Mouse (Mus musculus) T-cell, adult 2 months (primary cell): Measurements from ENCODE around the gene Gm15517.
A peak's percentile ranks its signal among the peaks of the same experiment; 100 is the strongest.
"Not testable (repeated sequence)": the region's sequence is repeated elsewhere in the genome, so short reads cannot be mapped to it uniquely, and the experiment has no call there.

Experiments used
- DNase-seq: peaks from one replicate; pipeline ENCODE4 v3.0.0; 2022; ENCODE audit warnings: low spot score

Gene Gm15517

DNA sequence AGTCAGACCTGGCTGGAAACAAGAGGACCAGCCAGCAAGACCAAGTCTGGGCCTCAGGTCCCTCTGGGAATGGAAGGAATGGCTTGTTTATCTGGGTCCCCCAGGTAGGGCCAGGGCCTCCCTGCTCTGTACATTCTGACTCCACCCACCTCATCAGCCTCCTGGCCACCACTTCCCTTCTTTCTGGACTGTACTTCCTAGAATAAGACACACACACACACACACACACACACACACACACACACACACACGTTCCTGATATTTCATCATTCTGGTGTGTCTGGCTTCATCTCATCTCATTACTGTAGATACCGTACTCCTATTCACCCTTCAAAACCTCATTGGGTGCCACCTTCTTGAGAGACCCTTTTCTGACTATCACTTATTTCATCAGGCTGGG is 8.2 kb downstream of the Gm15517 start:
- no peak for DNase-seq

DNA sequence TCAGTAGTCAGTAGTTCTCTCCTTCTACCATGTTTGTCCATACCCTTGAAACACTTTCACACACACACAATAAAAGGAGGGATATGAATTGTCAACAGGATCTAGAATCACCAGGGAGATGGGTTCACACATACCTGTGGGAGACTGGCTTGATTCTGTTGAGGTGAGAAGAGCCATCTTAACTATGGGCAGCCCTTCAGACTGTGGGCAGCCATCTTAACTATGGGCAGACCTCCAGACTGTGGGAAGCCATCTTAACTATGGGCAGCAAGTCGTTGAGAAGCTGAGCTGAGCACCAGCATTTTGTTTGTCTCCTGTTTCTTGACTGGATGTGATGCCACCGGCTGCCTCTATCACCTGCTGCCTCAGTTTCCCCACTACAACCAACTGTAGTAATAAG is 10.1 kb downstream of the Gm15517 start:
- no peak for DNase-seq

DNA sequence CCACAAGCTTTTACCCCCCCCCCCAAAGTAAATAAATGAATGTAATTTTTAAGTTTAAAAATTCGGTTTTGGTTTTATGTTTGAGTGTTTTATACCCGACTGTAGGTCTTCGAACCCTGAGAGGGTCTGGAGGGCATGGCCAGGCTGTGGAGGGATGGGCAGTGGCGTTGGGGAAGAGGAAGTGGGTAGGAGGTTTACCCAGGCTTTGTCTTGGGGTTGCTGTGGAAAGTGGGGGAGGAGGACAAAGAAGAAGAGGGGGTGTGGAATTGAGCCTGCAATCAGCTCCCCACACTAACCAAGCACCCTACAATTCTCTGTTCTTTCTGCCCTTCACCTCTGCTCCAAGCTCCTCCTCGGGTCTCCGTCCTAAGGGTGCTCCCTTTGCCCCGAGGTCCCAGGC is 11.3 kb downstream of the Gm15517 start:
- no peak for DNase-seq

DNA sequence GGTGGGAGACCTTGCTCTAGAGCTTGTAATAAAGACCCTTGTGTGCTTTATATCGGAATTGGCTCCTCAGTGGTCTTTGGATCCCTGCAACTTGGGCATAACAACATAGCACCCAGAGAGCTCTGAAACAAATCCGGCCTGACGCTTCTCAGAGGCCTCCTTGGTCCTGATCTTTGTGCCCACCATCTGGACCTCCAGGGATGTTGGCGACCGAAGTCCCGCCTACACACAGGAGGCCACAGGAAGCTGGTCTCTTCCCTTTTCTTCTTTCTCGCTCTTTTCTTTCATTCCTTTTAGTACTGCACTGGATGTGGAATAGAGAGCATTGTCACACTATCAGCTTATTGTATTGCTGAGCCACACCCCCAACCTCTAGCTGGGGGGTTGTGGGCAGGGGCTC is 12.2 kb downstream of the Gm15517 start:
- no peak for DNase-seq

DNA sequence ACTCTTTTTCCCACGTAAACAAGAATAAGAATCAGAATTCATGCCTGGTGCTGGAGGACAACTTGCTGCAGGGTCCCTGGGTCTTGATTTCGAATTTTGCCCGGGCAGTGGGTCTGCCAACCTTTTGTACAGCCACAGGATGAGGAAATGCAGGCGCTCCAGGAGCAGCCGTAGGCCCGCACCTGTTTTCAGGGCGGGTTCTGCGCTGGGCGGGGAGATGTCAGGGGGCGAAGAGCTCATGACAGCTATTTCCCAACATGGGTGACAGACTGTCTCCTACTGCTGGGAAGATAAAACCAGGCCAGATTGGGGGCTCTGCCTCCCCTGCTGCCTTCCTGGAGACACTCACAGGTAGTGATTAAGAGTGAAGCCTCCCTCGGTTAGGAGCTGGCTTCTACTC is 12.8 kb downstream of the Gm15517 start:
- DNase-seq, result no peak

DNA sequence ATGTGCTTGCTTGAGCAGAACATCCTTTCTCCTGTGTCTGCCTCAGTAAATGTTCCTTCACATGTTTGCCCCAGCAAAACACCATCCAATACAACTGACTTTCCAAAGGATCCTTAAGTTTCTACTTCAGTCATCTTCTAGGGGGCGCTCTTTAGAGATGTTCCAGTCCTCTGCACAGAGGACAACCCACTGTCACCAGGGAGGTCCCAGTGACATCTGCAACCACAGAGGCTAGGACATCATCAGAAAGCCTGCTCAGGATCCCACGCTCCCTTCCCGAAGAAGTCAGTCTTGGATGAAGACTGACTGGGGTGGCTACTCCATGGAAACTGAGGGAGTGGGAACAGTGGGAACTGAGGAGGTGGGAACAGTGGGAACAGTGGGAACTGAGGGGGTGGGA is 14.3 kb downstream of the Gm15517 start:
- DNase-seq, result no peak

DNA sequence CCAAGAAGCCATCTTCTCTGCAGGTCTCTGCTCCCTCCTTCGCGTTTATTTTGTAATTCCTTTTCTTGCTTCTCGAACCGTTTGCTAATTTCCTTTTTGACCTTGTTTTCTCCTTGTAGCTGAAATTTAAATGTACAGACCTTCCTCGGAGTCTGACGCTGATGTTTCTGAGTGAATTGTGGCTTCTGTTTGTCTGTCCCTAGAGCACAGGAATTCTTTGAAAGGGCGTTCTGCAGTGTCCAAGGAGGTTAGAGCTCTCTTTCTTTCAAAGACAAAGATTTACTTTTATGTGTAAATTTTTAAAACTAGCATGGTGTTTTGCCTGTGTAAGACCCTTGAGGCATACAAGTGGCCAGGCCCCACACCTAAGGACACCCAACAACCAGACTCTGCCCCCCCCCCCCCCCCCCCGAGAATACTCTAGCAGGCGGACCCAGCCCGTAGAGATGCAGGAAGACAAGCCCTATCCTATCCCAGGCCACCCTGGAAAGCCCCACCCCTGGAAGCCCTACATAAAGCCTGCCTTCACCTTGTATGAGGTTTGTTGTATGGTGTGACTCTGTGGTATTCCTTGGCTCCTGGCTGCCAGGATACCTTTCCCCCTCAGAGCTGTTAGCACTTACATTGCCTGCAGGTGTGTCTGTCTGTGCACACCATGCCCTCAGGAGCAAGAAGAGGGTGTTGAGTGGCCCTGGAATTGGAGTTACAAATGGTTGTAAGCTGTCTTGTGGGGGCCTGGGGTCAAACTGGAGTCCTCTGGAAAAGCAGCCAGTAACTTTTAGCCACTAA is 15.4 kb downstream of the Gm15517 start:
- DNase-seq, result no peak

DNA sequence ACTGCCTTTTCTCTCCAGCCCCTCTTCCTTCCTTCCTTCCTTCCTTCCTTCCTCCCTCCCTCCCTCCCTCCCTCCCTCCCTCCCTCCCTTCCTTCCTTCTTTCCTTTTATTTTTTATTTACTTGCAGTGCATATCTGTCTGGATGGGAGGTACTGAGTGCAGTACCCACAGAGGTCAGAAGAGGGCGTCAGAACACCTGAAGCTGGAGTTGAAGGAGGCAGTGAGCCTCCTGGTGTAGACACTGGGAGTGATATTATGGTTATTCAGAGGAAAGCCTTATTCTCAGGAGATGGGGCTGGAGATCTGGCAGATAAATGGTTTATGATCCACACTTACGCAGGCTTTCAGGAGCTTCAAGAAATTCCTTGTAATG is 16.0 kb downstream of the Gm15517 start:
- DNase-seq, result peak; percentile 28

DNA sequence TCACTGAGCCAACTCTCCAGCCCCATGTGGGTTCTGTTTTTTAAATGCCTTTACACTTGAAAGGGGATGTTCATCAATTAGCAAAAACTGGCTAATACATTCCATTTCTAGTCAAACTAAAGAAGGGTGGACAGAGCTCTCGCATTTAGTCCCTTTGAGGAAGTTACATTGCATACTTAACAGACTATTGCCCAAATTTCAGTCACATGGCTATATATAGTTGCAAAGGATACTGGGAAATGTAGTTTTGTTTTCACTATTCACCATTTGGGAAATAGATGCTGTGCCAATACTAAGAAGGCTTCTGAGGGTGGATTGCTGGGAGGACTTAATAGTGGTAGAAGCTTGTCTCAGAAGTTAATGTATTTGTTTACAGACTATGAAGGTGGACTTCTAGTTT is 19.7 kb downstream of the Gm15517 start:
- no peak for DNase-seq

DNA sequence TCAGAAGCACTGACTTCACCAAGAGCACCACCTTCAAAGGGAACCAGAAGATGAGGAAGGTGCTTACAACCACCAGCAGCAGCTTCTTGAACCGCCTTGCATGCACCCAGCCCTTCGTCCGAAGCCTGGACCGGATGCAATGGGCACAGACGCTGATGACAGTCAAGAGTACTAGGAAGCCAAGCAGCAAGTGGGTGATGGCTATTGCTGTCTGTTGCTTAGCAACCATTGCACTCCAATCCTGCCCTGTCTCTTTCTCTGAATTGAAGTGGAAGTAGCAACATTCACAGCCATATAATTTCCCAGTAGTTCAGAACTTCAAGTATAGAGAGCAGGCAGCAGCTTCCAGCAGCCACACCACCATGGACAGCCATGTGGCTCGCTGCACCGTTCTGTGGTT is 20.3 kb downstream of the Gm15517 start:
- no peak for DNase-seq

DNA sequence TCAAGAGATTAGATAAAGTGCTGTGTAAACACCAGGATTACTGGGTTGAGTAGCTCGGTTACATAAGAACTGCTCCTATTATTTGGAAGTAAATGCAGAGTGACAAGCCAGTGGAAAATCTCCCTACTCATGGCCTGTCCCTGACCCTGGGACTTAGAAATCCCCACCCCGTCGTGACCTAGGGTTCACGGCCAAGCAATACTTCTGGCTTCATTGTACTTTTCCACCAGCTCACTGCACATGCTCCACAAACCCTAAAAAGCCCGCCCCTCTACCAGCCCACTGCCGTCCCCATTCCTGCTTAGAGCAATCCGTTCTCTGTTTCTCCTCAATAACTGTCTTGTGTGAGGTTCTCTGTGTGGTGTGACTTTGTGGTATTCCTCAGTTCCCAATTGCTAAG is 26.5 kb downstream of the Gm15517 start:
- no peak for DNase-seq

DNA sequence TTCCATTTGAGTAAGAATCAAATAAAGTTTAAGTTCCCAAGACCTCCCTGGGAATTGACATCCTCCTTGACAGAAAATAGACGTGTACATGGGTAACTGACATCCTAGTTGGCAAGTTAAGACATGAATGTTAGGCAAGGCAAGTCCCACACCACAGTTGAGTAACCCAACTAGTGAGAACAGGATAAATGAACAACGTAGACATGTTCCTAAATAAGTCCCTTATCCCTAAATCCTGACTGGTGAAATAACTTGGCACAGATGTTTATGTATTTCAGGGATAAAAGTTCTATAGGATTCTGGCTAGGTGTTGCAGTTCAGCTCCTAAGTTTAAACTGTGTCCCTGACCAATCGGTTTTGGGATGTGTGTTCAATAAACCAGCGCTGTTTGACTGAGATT is 29.7 kb downstream of the Gm15517 start:
- DNase-seq, result no peak

DNA sequence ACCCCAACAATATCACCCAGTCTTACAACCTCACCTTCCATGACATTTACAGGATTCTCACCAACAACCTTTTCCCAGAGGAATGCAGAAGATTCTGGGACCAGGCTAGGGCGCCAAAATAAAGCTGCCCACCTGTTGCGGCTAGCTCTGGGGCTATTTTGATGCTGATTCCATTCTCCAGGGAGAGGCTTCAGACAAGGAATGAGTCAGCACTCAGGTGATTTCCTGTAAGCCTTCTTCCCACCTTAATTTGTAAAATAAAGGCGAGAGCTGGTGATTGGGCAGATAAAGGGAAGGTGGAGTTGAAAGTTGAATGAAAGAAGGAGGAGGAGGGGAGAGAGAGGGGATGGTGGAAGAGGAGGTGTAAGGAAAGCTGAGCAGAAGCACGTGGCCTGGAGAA is 30.2 kb downstream of the Gm15517 start:
- DNase-seq, result no peak

DNA sequence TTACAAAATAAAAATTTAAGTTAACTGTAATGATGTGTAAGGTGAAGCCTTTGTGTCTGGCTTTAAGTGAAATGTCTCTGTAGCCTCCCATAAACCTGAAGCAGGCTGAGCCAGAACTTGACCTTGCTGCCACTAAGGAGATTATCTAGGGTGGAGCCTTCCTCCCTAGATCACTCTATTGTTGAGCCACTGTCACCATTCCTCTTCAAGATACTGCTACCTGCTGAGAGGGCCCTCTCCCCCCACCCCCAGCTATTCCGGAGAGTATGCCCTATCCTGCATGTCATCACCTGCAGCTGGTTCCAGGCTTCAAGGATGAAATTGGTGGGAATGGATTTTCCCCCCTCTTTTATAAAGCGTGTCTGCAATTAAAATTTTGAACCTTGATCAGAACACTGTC is 36.3 kb downstream of the Gm15517 start:
- not testable (repeated sequence) for DNase-seq

DNA sequence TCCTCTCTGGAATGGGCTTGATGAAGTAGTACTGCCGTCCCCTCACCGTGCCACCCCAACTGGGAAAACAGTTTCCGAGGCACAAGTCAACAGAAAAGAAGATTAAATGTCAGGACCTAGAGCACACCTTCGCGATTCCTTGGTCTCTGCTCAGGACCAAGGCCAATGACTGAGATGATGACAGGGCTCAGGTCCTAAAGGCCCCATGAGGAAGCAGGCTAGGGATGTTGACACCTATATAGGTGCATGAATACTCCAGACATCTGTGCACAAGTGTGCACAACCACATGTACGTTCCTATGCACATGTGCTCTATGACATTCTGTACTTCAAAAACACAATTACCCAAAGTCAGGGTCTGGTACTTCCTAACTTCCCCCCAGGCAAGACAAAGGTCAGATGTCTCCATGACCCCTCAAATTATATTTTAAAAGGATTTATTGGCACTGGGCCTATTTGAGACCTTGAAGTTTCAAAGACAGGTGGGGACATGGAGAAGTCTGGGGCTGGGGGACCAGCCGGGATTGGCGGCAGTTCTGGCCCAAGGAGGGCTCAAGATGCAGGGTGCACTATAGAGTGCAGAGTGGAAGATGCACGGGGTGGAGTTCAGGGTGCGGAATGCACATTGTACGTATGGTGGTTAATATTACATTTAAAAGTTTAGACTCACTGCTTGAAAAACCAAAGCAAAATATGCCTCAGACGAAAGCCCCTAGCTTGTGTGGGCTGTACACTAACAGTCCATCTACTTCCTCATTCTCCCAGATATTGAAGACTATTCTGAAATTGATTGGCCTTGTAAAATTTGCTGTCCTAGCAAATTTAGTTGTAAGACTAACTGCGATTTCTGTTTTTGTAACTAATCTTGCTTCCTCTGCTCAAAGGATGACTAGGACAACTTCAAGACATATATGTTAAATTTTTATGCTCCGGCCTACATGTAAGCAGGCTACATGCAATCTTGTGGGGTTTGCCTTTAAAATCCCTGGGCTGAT is 42.4 kb downstream of the Gm15517 start:
- DNase-seq, result no peak

DNA sequence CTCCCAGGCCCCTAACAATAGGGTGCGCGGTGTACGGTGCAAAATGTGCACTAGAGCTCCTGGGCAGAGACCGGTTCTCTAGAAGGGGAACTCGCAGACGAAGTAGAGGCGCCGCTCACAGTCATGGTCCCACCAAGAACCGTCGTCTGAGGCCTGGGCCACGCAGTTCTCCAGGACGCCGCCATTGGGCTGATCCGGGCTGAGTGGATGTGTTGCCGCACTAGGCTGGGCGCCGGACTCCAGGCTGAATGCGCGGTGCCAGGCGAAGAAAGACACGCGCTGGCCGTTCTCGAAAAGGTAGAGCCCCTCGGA is 43.2 kb downstream of the Gm15517 start:
- DNase-seq, result no peak

DNA sequence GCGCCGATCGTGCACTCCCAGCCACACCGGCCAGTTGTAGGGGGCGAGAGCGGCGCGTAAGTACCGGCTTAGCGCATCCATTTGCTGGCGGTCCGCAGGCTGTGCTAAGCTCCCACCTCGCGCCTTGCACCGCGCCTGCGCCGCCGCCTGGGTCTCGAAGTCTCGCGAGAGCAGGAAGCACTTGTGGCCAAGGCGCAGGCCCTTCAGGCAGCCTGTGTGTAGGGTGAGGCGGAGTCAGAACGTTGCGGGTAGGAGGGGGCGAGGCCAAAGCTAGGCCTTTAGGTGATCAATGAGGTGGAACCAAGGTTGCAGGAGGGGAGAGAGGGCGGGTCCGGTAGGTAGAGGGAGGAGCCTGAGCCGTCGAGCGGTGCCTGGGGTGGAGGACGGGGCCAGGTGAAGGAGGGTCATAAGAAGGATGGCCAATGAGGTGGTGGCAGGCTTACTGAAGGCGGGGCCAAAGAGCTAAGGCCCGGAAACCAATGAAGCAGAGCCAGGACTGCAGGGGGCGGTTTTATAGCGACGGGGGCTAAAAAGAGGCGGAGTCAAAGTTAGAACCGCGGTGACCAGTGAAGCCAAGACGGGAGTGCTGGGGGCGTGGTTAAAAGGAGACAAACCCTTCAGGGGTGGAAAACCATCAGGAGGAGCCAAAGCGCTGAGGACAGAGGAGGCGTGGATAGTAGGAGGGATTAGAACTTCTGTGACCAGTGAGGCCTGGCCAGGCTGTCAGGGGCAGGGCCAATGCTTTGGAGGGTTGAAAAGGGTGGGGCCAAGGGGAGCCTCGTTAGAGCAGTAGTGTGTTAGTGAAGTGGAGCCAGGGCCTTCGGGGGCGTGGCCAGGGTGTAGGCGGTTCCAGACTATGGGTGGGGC is 43.8 kb downstream of the Gm15517 start:
- peak; percentile 98 for DNase-seq

DNA sequence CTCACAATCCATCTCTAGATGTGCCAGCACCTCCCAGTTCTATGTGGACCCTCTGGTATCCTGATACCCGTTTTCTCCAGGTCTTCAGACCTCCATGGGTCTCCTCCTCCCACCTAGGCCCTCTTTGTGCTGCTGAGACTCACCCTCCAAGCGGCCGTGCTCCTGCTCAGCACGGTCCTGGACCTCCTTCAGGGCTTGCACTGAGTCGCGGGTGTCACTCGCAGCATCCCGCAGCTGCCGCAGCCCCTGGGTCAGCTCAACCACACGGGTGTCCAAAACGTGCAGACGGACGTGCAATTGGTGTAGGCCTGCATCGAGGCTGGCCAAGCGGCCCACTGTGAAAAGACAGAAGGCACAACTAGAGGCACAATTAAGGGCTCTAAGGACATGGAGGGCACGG is 44.4 kb downstream of the Gm15517 start:
- DNase-seq, result no peak

DNA sequence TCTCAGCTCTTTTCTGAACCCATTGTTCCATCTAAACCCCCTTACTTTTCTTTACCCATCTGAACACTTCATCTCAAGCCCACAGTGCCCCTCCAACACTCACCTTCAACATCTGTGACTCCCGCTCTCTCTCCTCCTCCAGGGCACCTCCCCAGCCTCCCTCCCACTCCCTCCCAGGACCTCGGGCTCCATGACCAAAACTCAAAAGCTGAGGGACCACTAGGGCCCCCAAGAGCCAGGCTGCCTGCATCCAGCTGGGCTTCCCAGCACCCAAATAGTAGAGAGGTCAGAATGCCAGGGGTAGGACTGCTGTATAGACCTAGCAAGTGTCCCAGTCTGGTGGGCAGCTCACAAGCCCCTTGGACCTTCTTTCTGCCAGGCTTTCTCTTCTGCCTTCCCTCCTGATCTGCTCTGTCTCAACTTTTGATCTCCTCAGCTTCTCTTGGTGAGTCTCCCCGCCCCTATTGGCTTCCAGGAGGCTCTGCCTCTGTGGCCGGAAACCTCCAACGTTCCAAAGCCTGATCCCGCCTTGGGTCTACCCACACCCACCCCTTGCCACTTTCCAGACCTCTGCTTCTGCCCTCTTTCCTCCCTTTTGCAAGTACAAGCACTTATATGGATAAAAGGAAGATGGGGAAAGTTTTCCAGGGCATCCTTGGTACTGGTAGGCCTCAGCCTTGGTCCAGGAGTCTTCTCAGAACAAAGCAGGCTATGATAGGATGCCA is 45.4 kb downstream of the Gm15517 start, which contains the start of gene Clec11a:
Clec11a (minus strand) TSS at position 387 of the 725 bp plus-strand sequence.
- DNase-seq, result no peak

DNA sequence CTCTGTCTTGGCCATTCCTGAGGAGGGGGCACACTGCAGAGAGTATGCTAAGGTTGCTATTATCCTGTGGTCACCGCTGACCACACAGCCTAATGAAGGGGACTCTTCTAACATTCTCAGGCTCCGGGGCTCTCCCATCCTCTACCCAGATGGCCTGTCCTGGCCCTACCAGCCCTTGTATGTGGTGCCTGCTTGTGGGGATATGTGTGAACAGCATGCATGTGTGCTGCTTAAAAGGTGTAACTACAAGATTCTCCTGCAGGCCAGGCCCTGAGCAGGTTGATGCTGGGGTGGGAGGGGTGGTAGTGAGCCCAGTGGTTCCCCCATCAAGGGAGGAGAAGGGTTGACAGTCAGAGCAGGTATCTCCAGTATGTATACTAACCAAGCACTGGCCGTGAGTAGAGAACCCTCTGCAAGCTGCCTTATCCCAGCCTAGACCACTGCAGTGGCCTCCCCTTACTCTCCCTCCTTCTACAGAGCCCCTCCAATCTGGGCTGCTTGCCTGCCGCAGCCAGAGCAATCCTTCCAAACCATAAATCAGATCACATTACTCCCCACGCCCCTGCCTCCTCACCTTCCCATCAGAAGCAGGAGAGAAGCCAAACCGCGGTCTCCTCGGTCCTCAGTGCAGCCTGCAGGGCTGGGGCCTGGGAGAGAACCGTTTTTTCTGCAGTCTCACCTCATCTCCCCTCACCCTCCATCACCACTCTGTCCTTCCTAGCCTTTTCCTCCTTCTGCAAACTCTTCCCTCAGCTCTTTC is 46.2 kb downstream of the Gm15517 start:
- no peak for DNase-seq
